Mouse (Mus musculus) forebrain, embryonic 10.5 days (tissue): Measurements from ENCODE around the gene Arhgap29. TPM values are rescaled to one million over a fixed set of nuclear protein-coding genes. Genes with fewer than 3 reads are reported as not detected.

Experiments
- DNase-seq: peaks from one replicate; pipeline ENCODE4 v3.0.0-alpha.2; 2017; ENCODE audit warnings: low spot score; ENCODE audit errors: extremely low spot score
- H3K27ac ChIP-seq: fragments of 300-500 bp; sonication (generic); 2 replicates; pipeline ENCODE4 v1.5.1; 2016; ENCODE audit warnings: mild to moderate bottlenecking
- H3K27me3 ChIP-seq: fragments of 300-500 bp; sonication (generic); 2 replicates; pipeline ENCODE4 v1.6.1; 2016; ENCODE audit warnings: mild to moderate bottlenecking; ENCODE audit not compliant: poor library complexity, severe bottlenecking
- H3K36me3 ChIP-seq: fragments of 300-500 bp; sonication (generic); replicated peaks from 2 replicates; pipeline ENCODE4 v1.6.1; 2016; ENCODE audit warnings: mild to moderate bottlenecking, moderate library complexity
- H3K4me1 ChIP-seq: fragments of 300-500 bp; sonication (generic); 2 replicates; pipeline ENCODE4 v1.6.1; 2016
- H3K4me3 ChIP-seq: fragments of 300-500 bp; sonication (generic); 2 replicates; pipeline ENCODE4 v1.5.1; 2016; ENCODE audit warnings: mild to moderate bottlenecking, moderate library complexity
- H3K9me3 ChIP-seq: fragments of 300-500 bp; sonication (generic); 2 replicates; pipeline ENCODE4 v1.6.1; 2016; ENCODE audit warnings: mild to moderate bottlenecking, moderate library complexity
- WGBS: fragments of 180-500 bp; shearing (Covaris S2); methylation state at CpG from one replicate; pipeline ENCODE4 v1.1.7; 2016; 5-methylcytosine and 5-hydroxymethylcytosine counted together
- polyA plus RNA-seq: library from polyadenylated mRNA; unstranded; fragments of >200 nt; fragmentation: Nextera tagmentation; extraction: Ambion mirVana; gene quantifications from 2 replicates; pipeline ENCODE4 v1.2.1, GENCODE M21; 2016

Arhgap29 gene
- polyA plus RNA-seq, 1 experiment from 2014 or later: 33.7 TPM

- 82% methylated on average over 5 of the region's 5 CpGs for WGBS
Measured at GRCm38 (mm10) chr3:122026676-122027075, 74.3 kb downstream of the Arhgap29 start.

GRCm38 (mm10) chr3:122027776-122028175 lies 75.4 kb downstream of the Arhgap29 start:
- Histone ChIP-seq H3K4me1 (no peaks in the 10 kb centered on the region), H3K9me3 (no peaks in the 10 kb centered on the region), H3K27me3 (no peaks in the 10 kb centered on the region), H3K36me3 (no peaks in the 10 kb centered on the region), H3K27ac (no peak overlapping the region), H3K4me3 (no peak overlapping the region)
- DNase-seq: no peak
- WGBS: 92% methylated on average over 8 of the region's 8 CpGs

More at GRCm38 (mm10) chr3:122026676-122027075, 74.3 kb downstream of the Arhgap29 start:
- H3K27ac ChIP-seq: no peak overlapping the region
- no peaks in the 10 kb centered on the region for H3K9me3 ChIP-seq
- H3K4me1 ChIP-seq: no peaks in the 10 kb centered on the region
- no peaks in the 10 kb centered on the region for H3K36me3 ChIP-seq
- no peak for DNase-seq
- no peak overlapping the region for H3K4me3 ChIP-seq
- H3K27me3 ChIP-seq: no peaks in the 10 kb centered on the region

- 82% methylated on average over 9 of the region's 9 CpGs for WGBS
- no peaks in the 10 kb centered on the region for H3K9me3 ChIP-seq
- peaks cover 40% of the 10 kb centered on the region for H3K27me3 ChIP-seq
- no peak overlapping the region for H3K4me3 ChIP-seq
- no peak for DNase-seq
- H3K36me3 ChIP-seq: no peaks in the 10 kb centered on the region
- H3K27ac ChIP-seq: no peak overlapping the region
- peaks cover 10% of the 10 kb centered on the region for H3K4me1 ChIP-seq
Measured at GRCm38 (mm10) chr3:122033248-122033837, 81.0 kb downstream of the Arhgap29 start.

- peaks cover 49% of the 10 kb centered on the region for H3K27me3 ChIP-seq
- no peak overlapping the region for H3K4me3 ChIP-seq
- no peak for DNase-seq
- H3K9me3 ChIP-seq: no peaks in the 10 kb centered on the region
- peaks cover 10% of the 10 kb centered on the region for H3K4me1 ChIP-seq
- WGBS: 92% methylated on average over 5 of the region's 5 CpGs
- H3K36me3 ChIP-seq: no peaks in the 10 kb centered on the region
- H3K27ac ChIP-seq: no peak overlapping the region
Measured at GRCm38 (mm10) chr3:122034240-122034639, 81.9 kb downstream of the Arhgap29 start.

GRCm38 (mm10) chr3:122035092-122035491 lies 82.8 kb downstream of the Arhgap29 start:
- Histone ChIP-seq H3K27me3 (peaks cover 58% of the 10 kb centered on the region), H3K36me3 (no peaks in the 10 kb centered on the region), H3K27ac (no peak overlapping the region), H3K9me3 (no peaks in the 10 kb centered on the region), H3K4me1 (peaks cover 10% of the 10 kb centered on the region), H3K4me3 (no peak overlapping the region)
- WGBS: 55% methylated on average over 3 of the region's 3 CpGs
- DNase-seq: no peak

- H3K27me3 ChIP-seq: peaks cover 94% of the 10 kb centered on the region
- peaks cover 36% of the 10 kb centered on the region for H3K4me1 ChIP-seq
- H3K9me3 ChIP-seq: no peaks in the 10 kb centered on the region
- DNase-seq: no peak
- H3K4me3 ChIP-seq: no peak overlapping the region
- no peak overlapping the region for H3K27ac ChIP-seq
- no peaks in the 10 kb centered on the region for H3K36me3 ChIP-seq
- 79% methylated on average over 6 of the region's 6 CpGs for WGBS
Measured at GRCm38 (mm10) chr3:122040522-122040921, 88.2 kb downstream of the Arhgap29 start.

- H3K27ac ChIP-seq: no peak overlapping the region
Measured at GRCm38 (mm10) chr3:122043102-122043501, 90.8 kb downstream of the Arhgap29 start.

GRCm38 (mm10) chr3:122043799-122044547 lies 91.6 kb downstream of the Arhgap29 start, which contains the start of gene Abca4:
Gene Abca4, plus strand, starts transcription at chr3:122044443.
- Histone ChIP-seq H3K36me3 (no peaks in the 10 kb centered on the region), H3K4me1 (peaks cover 67% of the 10 kb centered on the region), H3K27me3 (peaks cover 100% of the 10 kb centered on the region), H3K27ac (peak within 1 kb of the TSS; percentile 70), H3K4me3 (peak within 1 kb of the TSS; percentile 35), H3K9me3 (no peaks in the 10 kb centered on the region)
- DNase-seq: peak; percentile 79
- WGBS: 1% methylated on average over 26 of the region's 26 CpGs

More at GRCm38 (mm10) chr3:122043102-122043501, 90.8 kb downstream of the Arhgap29 start:
- Histone ChIP-seq H3K36me3 (no peaks in the 10 kb centered on the region), H3K27me3 (peaks cover 100% of the 10 kb centered on the region), H3K9me3 (no peaks in the 10 kb centered on the region), H3K4me3 (peak overlapping the region; percentile 35; the same call in 1 of the 2 replicates), H3K4me1 (peaks cover 58% of the 10 kb centered on the region)
- no peak for DNase-seq
- 12% methylated on average over 8 of the region's 8 CpGs for WGBS

GRCm38 (mm10) chr3:122046187-122046620 lies 93.9 kb downstream of the Arhgap29 start:
- Histone ChIP-seq H3K4me3 (0 out of 2 replicates have a peak overlapping the region, but pooled peaks have one; percentile 9), H3K27me3 (peaks cover 100% of the 10 kb centered on the region), H3K27ac (peak overlapping the region; percentile 56), H3K36me3 (no peaks in the 10 kb centered on the region), H3K9me3 (no peaks in the 10 kb centered on the region), H3K4me1 (peaks cover 74% of the 10 kb centered on the region)
- 7% methylated on average over 10 of the region's 10 CpGs for WGBS
- DNase-seq: no peak

GRCm38 (mm10) chr3:122047402-122047801 lies 95.1 kb downstream of the Arhgap29 start:
- Histone ChIP-seq H3K27ac (peak overlapping the region; percentile 79), H3K27me3 (peaks cover 100% of the 10 kb centered on the region), H3K36me3 (no peaks in the 10 kb centered on the region), H3K4me3 (no peak overlapping the region), H3K4me1 (peaks cover 73% of the 10 kb centered on the region), H3K9me3 (no peaks in the 10 kb centered on the region)
- 42% methylated on average over 7 of the region's 7 CpGs for WGBS
- DNase-seq: no peak

- H3K36me3 ChIP-seq: no peaks in the 10 kb centered on the region
- H3K27me3 ChIP-seq: peaks cover 99% of the 10 kb centered on the region
- H3K9me3 ChIP-seq: no peaks in the 10 kb centered on the region
- peak; percentile 42 for DNase-seq
- peaks cover 65% of the 10 kb centered on the region for H3K4me1 ChIP-seq
- H3K4me3 ChIP-seq: peak overlapping the region; percentile 27; the same call in 1 of the 2 replicates
- WGBS: 17% methylated on average over 17 of the region's 17 CpGs
- peak overlapping the region; percentile 79 for H3K27ac ChIP-seq
Measured at GRCm38 (mm10) chr3:122047921-122048861, 95.8 kb downstream of the Arhgap29 start.

- DNase-seq: no peak
- Histone ChIP-seq H3K4me1 (peaks cover 60% of the 10 kb centered on the region), H3K36me3 (no peaks in the 10 kb centered on the region), H3K27me3 (peaks cover 99% of the 10 kb centered on the region), H3K9me3 (no peaks in the 10 kb centered on the region), H3K27ac (peak overlapping the region; percentile 79), H3K4me3 (no peak overlapping the region)
- 49% methylated on average over 6 of the region's 6 CpGs for WGBS
Measured at GRCm38 (mm10) chr3:122049158-122049557, 96.8 kb downstream of the Arhgap29 start.
